Mouse (Mus musculus): ENCODE data around the gene Mast4.

The Mast4 gene

GRCm38 (mm10) chr13:102865971-102866724, 468.1 kb downstream of the Mast4 start:
- no peak for DNase-seq (ENCODE audit: low spot score in 2 of 2)

DNA sequence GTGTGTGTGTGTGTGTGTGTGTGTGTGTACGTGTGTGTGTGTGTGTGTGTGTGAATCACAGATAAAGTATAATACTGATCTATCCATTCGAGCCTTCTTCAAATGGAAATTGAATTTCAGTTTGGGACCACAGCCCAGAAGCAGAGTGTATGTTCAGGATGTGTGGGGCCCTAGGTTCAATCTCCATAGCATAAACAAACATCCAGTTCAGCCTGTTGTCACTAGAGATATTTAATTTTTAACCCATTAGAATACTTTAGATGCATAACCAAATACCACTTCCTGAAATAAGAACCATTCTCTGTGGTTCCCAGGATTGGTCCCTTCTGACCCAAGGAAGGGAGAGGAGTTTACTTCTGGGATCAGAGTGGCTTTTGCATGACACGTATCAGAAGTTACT, 468.8 kb downstream of the Mast4 start:
- no peak for DNase-seq (ENCODE audit: low spot score in 2 of 2)

- DNase-seq (ENCODE audit: low spot score in 2 of 2) = no peak
Observed at GRCm38 (mm10) chr13:102864840-102865239, 469.5 kb downstream of the Mast4 start.

DNA sequence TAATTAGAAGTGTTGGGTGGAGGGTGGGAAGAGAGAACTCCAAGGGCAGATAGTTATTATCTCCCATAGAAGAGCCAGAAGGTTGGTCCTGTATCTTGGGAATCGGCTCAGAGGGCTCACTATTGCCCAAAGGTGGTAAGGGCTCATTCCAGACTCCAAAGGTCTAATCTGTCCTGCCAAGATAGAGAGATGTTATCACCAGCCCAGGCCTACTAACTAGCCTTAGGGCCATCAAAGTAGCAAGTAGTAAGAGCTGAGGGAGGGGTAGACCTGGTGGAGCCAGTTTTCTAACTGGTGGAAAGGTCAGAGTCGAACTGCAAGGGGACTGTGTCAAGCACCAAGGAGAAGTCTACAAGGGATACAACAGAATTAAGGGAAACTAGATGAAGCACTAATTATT, 470.2 kb downstream of the Mast4 start:
- no peak for DNase-seq (ENCODE audit: low spot score in 2 of 2)

- no peak for DNase-seq (ENCODE audit: low spot score in 2 of 2)
Observed at GRCm38 (mm10) chr13:102862981-102863380, 471.3 kb downstream of the Mast4 start.

DNA sequence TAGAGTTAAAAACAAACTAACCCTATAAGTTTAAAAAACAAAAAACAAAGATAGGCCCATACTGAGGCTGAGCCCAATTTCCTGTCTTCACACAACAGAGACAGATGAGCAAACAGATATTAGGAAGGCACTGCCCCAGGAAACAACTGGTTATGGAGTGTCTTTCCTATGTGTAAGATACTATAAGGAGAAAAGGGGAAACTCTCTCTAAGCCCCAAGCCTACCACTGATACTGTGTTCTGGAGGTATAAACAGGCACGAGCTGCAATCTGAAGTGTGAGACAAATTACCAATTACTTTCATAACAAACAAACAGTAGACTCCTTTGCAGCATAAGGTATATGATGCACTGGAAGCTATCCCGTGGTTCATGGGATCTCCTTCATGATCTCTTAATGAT, 471.9 kb downstream of the Mast4 start:
- DNase-seq (ENCODE audit: low spot score in 2 of 2) = no peak

- no peak for DNase-seq (ENCODE audit: low spot score in 2 of 2)
Observed at GRCm38 (mm10) chr13:102860733-102861132, 473.6 kb downstream of the Mast4 start.

GRCm38 (mm10) chr13:102860135-102860534, 474.2 kb downstream of the Mast4 start:
- DNase-seq (ENCODE audit: low spot score in 2 of 2) = no peak

GRCm38 (mm10) chr13:102857539-102857838, 476.8 kb downstream of the Mast4 start:
- no peak for DNase-seq (ENCODE audit: low spot score in 2 of 2)

DNA sequence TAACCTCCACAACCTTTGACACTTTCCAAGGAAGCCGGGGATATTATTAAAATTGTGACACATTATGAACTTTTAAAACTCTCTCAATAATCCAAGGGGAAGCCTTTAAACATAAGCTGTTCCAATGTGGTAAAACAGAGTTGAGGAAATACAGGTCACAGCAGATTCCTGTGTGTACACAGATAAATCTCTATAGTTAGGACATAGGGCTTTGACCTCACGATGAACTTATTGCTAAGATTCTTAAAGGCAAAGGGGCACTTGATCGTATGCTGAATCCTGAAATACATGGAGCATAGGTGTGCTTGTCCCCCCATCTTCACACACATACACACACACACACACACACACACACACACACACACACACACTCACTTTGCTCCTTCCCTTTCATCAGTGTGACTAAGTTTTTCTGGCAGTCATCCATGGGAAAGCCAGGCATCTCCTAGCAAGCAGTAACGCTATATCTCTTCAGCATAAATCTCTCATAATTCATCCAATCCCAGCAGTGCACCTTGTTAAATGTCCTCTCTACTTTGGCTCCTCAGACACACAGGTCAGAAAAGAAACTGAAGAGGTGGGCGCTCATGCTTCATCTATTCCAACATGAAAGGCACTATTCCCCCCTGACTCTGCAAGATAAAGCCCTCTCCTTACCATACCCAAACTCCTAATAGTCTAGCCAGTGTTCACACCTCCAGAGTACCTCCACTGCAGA, 477.3 kb downstream of the Mast4 start:
- no peak for DNase-seq (ENCODE audit: low spot score in 2 of 2)

DNA sequence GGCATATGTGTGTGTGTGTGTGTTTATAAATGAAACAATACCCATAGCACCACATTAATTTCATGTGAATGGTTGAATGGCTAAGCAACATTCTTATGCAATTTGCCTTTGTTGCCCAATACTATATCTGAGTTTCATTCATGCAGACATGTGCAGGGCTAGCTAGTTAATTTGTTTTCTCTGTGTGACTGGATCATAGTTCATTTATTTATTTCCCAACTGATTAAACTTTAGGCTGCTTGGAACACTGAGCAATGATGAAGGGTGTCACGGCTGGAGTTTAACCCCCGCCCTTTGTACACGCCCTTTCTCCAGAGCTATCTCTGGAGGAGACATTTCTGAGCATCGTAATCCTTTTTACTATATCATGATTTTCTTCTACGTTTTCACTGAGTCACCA, 481.4 kb downstream of the Mast4 start:
- DNase-seq (ENCODE audit: low spot score in 2 of 2) = no peak

DNA sequence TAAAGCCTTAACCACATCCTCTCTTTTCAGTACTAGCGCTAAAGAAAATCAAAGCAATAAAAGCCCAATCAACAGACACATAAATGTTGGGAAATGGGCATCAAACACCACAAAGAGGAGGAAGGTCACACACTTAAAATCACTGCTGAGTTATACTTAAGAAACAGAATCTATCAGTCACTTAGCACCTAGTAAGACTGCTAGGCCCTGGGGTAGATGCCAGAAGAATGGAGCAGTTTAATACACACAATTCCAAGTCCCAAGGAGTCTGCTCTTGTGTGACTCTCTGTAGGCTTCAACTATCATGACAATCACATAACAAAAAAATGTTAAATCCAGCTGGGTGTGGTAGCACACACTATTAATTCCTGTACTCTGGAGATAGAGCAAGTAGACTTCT, 483.0 kb downstream of the Mast4 start:
- no peak for DNase-seq (ENCODE audit: low spot score in 2 of 2)

- no peak for DNase-seq (ENCODE audit: low spot score in 2 of 2)
Observed at GRCm38 (mm10) chr13:102850594-102850993, 483.7 kb downstream of the Mast4 start.

DNA sequence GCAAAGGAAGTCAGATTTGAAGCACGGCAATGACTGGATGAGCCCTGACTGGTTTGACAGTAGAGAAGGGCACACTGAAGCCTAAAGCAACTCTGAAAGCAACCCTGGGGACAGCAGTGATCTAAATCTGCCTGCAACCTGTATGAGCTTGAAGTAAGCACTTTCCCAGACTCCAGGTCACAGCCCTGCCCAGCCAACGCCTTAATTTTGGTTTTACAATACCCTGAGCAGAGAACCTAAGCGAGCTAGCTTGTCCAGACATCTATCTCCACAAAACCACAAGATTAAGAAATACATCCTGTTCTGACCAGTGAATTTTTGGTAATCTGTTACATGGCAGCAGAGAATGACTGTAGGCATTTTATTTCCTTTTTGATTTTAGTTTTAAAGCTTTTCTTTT, 485.2 kb downstream of the Mast4 start:
- DNase-seq (ENCODE audit: low spot score in 2 of 2) = no peak

DNA sequence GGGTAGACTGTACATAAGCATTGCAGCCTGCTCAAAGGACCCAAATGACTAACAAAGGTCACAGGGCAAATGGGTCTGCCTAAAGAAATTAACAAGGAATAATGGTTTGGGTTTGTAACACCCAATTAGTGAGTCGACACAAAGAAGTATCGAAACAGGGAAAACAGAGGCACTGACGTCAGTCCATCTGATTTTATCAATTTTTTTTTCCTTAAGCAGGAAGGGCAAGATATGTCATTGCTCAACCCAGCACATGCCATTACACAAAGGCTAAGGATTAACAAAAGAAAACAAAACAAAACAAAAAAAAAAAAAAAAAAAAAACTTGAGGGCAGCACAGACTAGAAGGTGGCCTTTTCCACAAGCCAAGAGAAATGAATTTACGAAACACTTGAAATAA, 487.8 kb downstream of the Mast4 start:
- no peak for DNase-seq (ENCODE audit: low spot score in 2 of 2)

DNA sequence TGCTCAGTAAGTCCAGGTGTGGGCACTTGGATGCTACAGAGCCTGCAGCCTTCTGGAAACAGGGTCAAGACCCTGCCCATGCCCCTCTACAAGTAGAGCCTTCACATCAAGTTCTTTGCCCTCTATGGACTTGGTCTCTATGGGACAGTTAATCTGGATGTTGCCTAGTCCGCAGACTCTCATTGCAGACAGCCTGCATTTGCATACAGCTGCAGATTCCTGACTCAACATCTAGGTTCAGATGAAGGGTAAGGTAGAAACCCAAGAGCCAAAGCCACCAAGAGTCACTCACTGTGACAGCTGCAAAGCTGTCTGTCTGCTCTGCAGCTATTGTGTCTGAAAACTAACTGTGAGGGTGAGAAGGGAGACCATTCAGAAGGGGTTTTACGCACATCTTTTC, 491.6 kb downstream of the Mast4 start:
- no peak for DNase-seq (ENCODE audit: low spot score in 2 of 2)

DNA sequence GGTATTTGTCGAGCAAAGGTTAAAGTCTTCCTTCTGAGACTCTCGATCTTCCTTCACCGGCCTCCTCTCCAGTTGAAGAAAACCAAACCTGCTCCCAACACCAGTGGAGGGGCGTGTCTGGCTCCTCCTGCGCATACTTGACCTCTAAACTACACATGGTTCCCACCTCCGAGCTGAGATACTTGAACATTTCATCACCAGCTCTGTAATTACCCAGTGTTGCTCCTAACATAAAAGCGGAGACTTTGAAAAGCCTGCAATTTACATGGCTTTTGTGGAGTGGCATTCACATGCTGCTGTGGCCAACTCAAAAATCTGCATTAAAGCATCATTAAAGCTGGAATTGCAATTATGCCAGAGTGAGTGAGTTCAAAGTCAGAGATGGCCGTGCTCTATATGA, 492.1 kb downstream of the Mast4 start:
- no peak for DNase-seq (ENCODE audit: low spot score in 2 of 2)

DNA sequence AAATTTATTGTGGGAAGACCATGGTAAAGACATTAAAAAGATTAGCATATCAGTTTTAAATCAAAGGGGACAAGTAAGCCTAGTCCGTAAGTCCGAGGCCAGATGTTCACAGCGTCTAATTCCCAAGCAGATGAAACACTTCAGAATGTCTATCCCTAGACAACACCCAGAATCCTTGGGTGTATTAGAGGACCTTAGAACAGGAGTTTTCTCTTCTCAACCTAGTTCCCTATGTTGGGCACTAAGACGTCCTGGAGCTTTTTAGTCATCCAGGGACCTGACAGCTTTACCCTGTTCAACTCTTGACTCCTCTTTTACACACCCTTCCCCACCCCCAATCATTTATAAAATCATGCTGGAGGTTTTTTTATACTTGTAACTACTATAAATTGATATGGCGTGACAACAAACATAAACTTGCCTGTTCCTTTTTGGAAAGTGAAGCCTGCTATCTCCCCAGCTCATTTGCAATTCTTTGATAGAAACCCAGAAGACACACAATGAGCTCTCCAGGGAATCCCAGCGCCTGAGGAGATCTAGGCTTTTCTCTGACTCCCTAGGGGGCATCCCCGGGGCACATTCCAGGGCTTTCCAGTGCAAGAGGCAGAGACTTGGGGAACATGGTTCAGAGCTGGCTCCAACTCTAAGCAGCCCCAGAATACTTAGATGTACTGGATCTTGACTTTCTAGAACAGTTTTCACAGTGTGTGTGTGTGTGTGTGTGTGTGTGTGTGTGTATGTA, 494.4 kb downstream of the Mast4 start:
- DNase-seq (ENCODE audit: low spot score in 2 of 2) = no peak

GRCm38 (mm10) chr13:102837427-102837826, 496.9 kb downstream of the Mast4 start:
- no peak for DNase-seq (ENCODE audit: low spot score in 2 of 2)

DNA sequence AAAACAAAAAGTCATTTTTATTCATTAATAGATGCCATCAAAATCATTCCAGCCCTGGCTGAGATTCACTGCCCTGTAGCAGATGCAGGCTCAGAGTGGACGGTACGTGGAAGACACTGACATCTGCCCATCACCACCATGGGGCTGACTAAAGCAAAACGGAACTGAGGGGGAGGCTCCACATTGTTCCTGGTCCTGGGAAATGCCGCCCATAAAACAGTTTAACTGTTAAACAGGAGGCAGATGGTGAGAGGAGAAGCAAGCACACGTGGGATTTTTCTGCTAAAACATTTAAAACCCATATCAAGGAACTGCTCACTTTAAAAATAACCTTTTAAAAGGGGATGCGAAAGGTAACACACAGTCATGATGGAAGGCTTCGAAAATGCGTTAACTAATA, 499.0 kb downstream of the Mast4 start:
- no peak for DNase-seq (ENCODE audit: low spot score in 2 of 2)

GRCm38 (mm10) chr13:102818287-102818686, 516.0 kb downstream of the Mast4 start:
- DNase-seq (ENCODE audit: low spot score in 2 of 2) = no peak

DNA sequence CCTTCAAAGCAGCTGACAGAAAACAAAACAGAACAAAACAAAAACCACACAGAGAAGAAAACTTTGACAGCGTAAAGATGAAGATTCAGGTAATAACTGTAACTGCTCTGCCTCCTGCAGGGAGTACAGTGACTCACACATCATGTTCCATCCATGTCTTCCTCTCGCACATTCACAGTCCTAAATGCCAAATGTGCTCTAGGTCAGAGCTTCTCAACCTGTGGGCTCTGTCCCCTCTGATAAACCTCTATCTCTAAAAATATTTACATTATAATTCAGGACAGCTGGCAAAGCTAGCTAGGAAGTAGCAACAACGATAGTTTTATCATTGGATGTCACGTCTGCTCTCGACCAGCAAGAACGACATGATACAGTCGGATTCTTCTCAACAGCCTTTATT, 517.6 kb downstream of the Mast4 start:
- DNase-seq (ENCODE audit: low spot score in 2 of 2) = no peak

GRCm38 (mm10) chr13:102815158-102815557, 519.1 kb downstream of the Mast4 start:
- no peak for DNase-seq (ENCODE audit: low spot score in 2 of 2)

Data from spleen, postnatal 36 days (tissue).